ENCODE assay signal across 20 mouse cellular contexts in genomic region chr3:29991523-29991922, GRCm38 (mm10).
"Had no signal": no experiment of that assay in that cellular context is flagged by ENCODE, and none has a peak within 500 bp of the region (broad histone marks: within the 10 kb centered on the region; RNA-seq: fewer than 3 reads in every experiment).

No protein-coding gene starts in this region.

- H3K9me3 ChIP-seq: lung, embryonic 15.5 days; midbrain, embryonic 10.5 days; midbrain, embryonic 12.5 days; neural tube, embryonic 13.5 days; neural tube, embryonic 15.5 days; stomach, embryonic 15.5 days had no signal

- H3K4me1 ChIP-seq: lung, embryonic 15.5 days; midbrain, embryonic 10.5 days; midbrain, embryonic 12.5 days; neural tube, embryonic 13.5 days; neural tube, embryonic 15.5 days; stomach, embryonic 15.5 days had no signal

- H3K27ac ChIP-seq: lung, embryonic 15.5 days; macrophage; midbrain, embryonic 10.5 days; midbrain, embryonic 12.5 days; neural tube, embryonic 13.5 days; neural tube, embryonic 15.5 days; stomach, embryonic 15.5 days; stomach, postnatal 0 days had no signal

- H3K4me2 ChIP-seq: lung, embryonic 15.5 days; midbrain, embryonic 12.5 days; neural tube, embryonic 13.5 days; neural tube, embryonic 15.5 days; stomach, embryonic 15.5 days had no signal

- H3K36me3 ChIP-seq: neural tube, embryonic 13.5 days; neural tube, embryonic 15.5 days; stomach, embryonic 15.5 days had no signal

- H3K9ac ChIP-seq: liver, postnatal 0 days; lung, embryonic 15.5 days; midbrain, embryonic 12.5 days; neural tube, embryonic 13.5 days; neural tube, embryonic 15.5 days; stomach, embryonic 15.5 days had no signal

- ATAC-seq: liver, postnatal 0 days; lung, postnatal 0 days; midbrain, embryonic 16.5 days had no signal

- H3K27me3 ChIP-seq: lung, embryonic 15.5 days; midbrain, embryonic 12.5 days; neural tube, embryonic 13.5 days; neural tube, embryonic 15.5 days; stomach, embryonic 15.5 days had no signal

- H3K4me3 ChIP-seq: lung, embryonic 15.5 days; midbrain, embryonic 10.5 days; midbrain, embryonic 12.5 days; myocyte; neural tube, embryonic 13.5 days; neural tube, embryonic 15.5 days; stomach, embryonic 15.5 days had no signal

- DNase-seq: liver, postnatal 0 days; lung, adult 2 months; lung, postnatal 14 days; lung, postnatal 36 days; midbrain, embryonic 14.5 days; right cerebral cortex, postnatal 14 days; thymus, adult 2 months; thymus, postnatal 25 days; thymus, postnatal 4 days had no signal
